ENCODE assay signal across 15 mouse cellular contexts in the genomic region with DNA sequence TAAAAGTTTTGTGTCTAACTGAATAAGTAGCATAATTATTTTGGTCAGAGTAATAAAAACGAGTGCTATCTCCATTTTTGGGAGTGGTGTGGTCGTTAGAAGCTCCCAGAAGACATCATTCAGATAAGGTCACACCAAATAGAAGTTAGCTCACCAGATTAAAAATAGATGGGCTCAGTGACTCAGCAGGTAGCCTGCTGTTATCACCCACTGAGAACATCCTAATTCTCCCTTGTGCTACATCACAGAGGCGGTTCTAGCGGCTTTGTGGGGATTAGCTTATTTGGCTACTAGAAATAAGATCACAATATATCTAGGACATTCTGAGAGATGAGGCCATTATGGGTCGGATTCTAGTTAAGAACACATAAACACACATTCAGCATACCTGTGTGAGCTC. TPM values are rescaled to one million over a fixed set of nuclear protein-coding genes. Genes with fewer than 3 reads are reported as not detected.
A peak's percentile ranks its signal among the peaks of the same experiment; 100 is the strongest.
DNase-seq lines count a peak whose midpoint lies in the region; ATAC-seq and TF ChIP-seq lines count a peak whose summit lies in the region.
"Had no signal": no experiment of that assay in that cellular context is flagged by ENCODE, and none has a peak within 500 bp of the region (broad histone marks: within the 10 kb centered on the region; RNA-seq: fewer than 3 reads in every experiment).

No protein-coding gene starts in this region.

- peak; percentile 12 for DNase-seq in heart, postnatal 0 days (ENCODE audit: low spot score)
- DNase-seq in G1E (ENCODE audit: low spot score) (peak; percentile 39), MN1 (ENCODE audit: low spot score) (no peak)
- peak; percentile 64 for DNase-seq in c-Kit-negative CD71-positive TER-119-positive erythroid progenitor cells, embryonic 14.5 days (ENCODE audit: low read depth, low spot score)
- no peak for DNase-seq in left cerebral cortex, adult 11 months (ENCODE audit: low spot score)
- DNase-seq: adrenal gland, postnatal 10 days; lung, postnatal 4 days; thymus, postnatal 4 days had no signal

- no peak for TF ChIP-seq EP300 in heart, postnatal 0 days (IDR thresholded peaks at IDR 0.05; ENCODE audit: low read depth)

- no peaks in the 10 kb centered on the region for H3K36me3 ChIP-seq in heart, postnatal 0 days (replicated peaks; ENCODE audit: control insufficient read depth, insufficient read depth, low read length)
- no peaks in the 10 kb centered on the region for H3K36me3 ChIP-seq in heart, embryonic 11.5 days (ENCODE audit: control insufficient read depth, insufficient read depth, low read length)
- H3K36me3 ChIP-seq in G1E (replicated peaks): no peaks in the 10 kb centered on the region
- no peaks in the 10 kb centered on the region for H3K36me3 ChIP-seq in liver, embryonic 15.5 days (replicated peaks)
- H3K36me3 ChIP-seq: kidney, embryonic 15.5 days; midbrain, embryonic 15.5 days; neural tube, embryonic 12.5 days had no signal

- no peak overlapping the region for H3K27ac ChIP-seq in heart, postnatal 0 days (ENCODE audit: low read depth)
- no peak overlapping the region for H3K27ac ChIP-seq in heart, embryonic 11.5 days (ENCODE audit: low read depth, low read length)
- H3K27ac ChIP-seq in liver, embryonic 15.5 days (replicated peaks): peak overlapping the region; percentile 78
- H3K27ac ChIP-seq: hindbrain, postnatal 0 days; kidney, embryonic 15.5 days; midbrain, embryonic 15.5 days; neural tube, embryonic 12.5 days had no signal

- H3K4me1 ChIP-seq in heart, postnatal 0 days (ENCODE audit: control insufficient read depth, insufficient read depth): no peaks in the 10 kb centered on the region
- H3K4me1 ChIP-seq in heart, embryonic 11.5 days (ENCODE audit: control insufficient read depth, insufficient read depth, low read length): no peaks in the 10 kb centered on the region; the same call in 1 of the 2 replicates
- H3K4me1 ChIP-seq in G1E (ENCODE audit: insufficient read depth, low read depth, low read length): peaks cover 60% of the 10 kb centered on the region
- H3K4me1 ChIP-seq in liver, embryonic 15.5 days (replicated peaks): peaks cover 64% of the 10 kb centered on the region
- H3K4me1 ChIP-seq: midbrain, embryonic 15.5 days; neural tube, embryonic 12.5 days had no signal

- no peaks in the 10 kb centered on the region for H3K9me3 ChIP-seq in heart, postnatal 0 days (replicated peaks; ENCODE audit: control insufficient read depth, low read length)
- H3K9me3 ChIP-seq in heart, embryonic 11.5 days (replicated peaks; ENCODE audit: control insufficient read depth, low read length): 0 out of 2 replicates have a peak, but pooled peaks cover 3% of the 10 kb centered on the region
- H3K9me3 ChIP-seq in G1E (replicated peaks): peaks cover 2% of the 10 kb centered on the region; the same call in 1 of the 2 replicates
- H3K9me3 ChIP-seq in liver, embryonic 15.5 days (replicated peaks): no peaks in the 10 kb centered on the region
- H3K9me3 ChIP-seq: kidney, embryonic 15.5 days; midbrain, embryonic 15.5 days; neural tube, embryonic 12.5 days had no signal

- no peak overlapping the region for H3K4me3 ChIP-seq in heart, postnatal 0 days (ENCODE audit: low read depth, low read length)
- no peak overlapping the region for H3K4me3 ChIP-seq in heart, embryonic 11.5 days (ENCODE audit: low read depth, low read length)
- H3K4me3 ChIP-seq in G1E (ENCODE audit: low read depth, low read length): no peak overlapping the region
- H3K4me3 ChIP-seq in liver, embryonic 15.5 days (replicated peaks): no peak overlapping the region
- H3K4me3 ChIP-seq: kidney, embryonic 15.5 days; midbrain, embryonic 15.5 days; neural tube, embryonic 12.5 days had no signal

- WGBS in heart, postnatal 0 days: 28% methylated on average over 5 of the region's 5 CpGs
- 32% methylated on average over 5 of the region's 5 CpGs for WGBS in heart, embryonic 11.5 days (ENCODE audit: insufficient replicate concordance)
- WGBS in liver, embryonic 15.5 days (ENCODE audit: insufficient replicate concordance): 14% methylated on average over 5 of the region's 5 CpGs

- TF ChIP-seq CTCF in heart, postnatal 0 days (IDR thresholded peaks at IDR 0.05; ENCODE audit: low read depth): no peak
- TF ChIP-seq CTCF in G1E (IDR thresholded peaks at IDR 0.05; ENCODE audit: low read depth, low read length): no peak

- no peaks in the 10 kb centered on the region for H3K27me3 ChIP-seq in heart, postnatal 0 days (ENCODE audit: control insufficient read depth, insufficient read depth, low read length)
- H3K27me3 ChIP-seq in heart, embryonic 11.5 days (ENCODE audit: control insufficient read depth, insufficient read depth, low read length): no peaks in the 10 kb centered on the region
- no peaks in the 10 kb centered on the region for H3K27me3 ChIP-seq in G1E (ENCODE audit: insufficient read depth, low read length)
- no peaks in the 10 kb centered on the region for H3K27me3 ChIP-seq in liver, embryonic 15.5 days
- H3K27me3 ChIP-seq: CH12.LX; kidney, embryonic 15.5 days; midbrain, embryonic 15.5 days; neural tube, embryonic 12.5 days had no signal

- H3K4me2 ChIP-seq in heart, postnatal 0 days (ENCODE audit: low read depth, low read length): no peak overlapping the region
- H3K4me2 ChIP-seq in heart, embryonic 11.5 days: no peak overlapping the region
- H3K4me2 ChIP-seq in liver, embryonic 15.5 days: peak overlapping the region; percentile 42
- H3K4me2 ChIP-seq: kidney, embryonic 15.5 days; midbrain, embryonic 15.5 days; neural tube, embryonic 12.5 days had no signal

- no peak overlapping the region for H3K9ac ChIP-seq in heart, postnatal 0 days (replicated peaks; ENCODE audit: low read depth, low read length)
- no peak overlapping the region for H3K9ac ChIP-seq in heart, embryonic 11.5 days (ENCODE audit: low read depth, low read length)
- H3K9ac ChIP-seq in liver, embryonic 15.5 days: peak overlapping the region; percentile 3; the same call in 1 of the 2 replicates
- H3K9ac ChIP-seq: kidney, embryonic 15.5 days; midbrain, embryonic 15.5 days; neural tube, embryonic 12.5 days had no signal

- ATAC-seq in heart, postnatal 0 days (ENCODE audit: insufficient read depth, low read depth): no peak
- no peak for ATAC-seq in heart, embryonic 11.5 days (replicated peaks; ENCODE audit: insufficient number of reproducible peaks, low FRiP score, low TSS enrichment)
- ATAC-seq in G1E (ENCODE audit: extremely low read depth, insufficient number of reproducible peaks, low FRiP score, poor library complexity, severe bottlenecking): peak; percentile 80
- ATAC-seq in liver, embryonic 15.5 days (ENCODE audit: insufficient read depth): peak; percentile 91
- ATAC-seq: hindbrain, postnatal 0 days; midbrain, embryonic 15.5 days had no signal

RNA-seq across cellular contexts. Expression of gene Ppm1b, which starts 30.3 kb away (rescaled TPM):
- total RNA-seq in heart, postnatal 0 days (2014; rRNA removed; ENCODE audit: low replicate concordance): 44.6 and 64.3 TPM in 2 replicates
- polyA plus RNA-seq in heart, postnatal 0 days (2015; fragmentation: Nextera tagmentation; extraction: Ambion mirVana): 46.7 and 49.2 TPM in 2 replicates
- polyA plus RNA-seq in heart, embryonic 11.5 days (2014; fragmentation: Nextera tagmentation; extraction: Ambion mirVana): 58.9 and 67.1 TPM in 2 replicates
- total RNA-seq in G1E (2014; fragmentation: Nextera tagmentation) (87.6 and 145 TPM in 2 replicates), G1E (2017) (75.5 and 99.2 TPM in 2 replicates)
- polyA plus RNA-seq in G1E (2012): 28.5 and 39.0 TPM in 2 replicates
- polyA plus RNA-seq in liver, embryonic 15.5 days (2015; fragmentation: Nextera tagmentation; extraction: Ambion mirVana): 52.7 and 58.7 TPM in 2 replicates

Comparison
In these comparisons a context has a peak if more than half of its experiments do, and no peak if none do; other contexts are left out.
1. ATAC-seq: peak in G1E (single experiment) and liver, embryonic 15.5 days (single experiment); none in heart, postnatal 0 days (single experiment) and heart, embryonic 11.5 days (single experiment).
2. DNase-seq: peak in heart, postnatal 0 days (single experiment), G1E (single experiment) and c-Kit-negative CD71-positive TER-119-positive erythroid progenitor cells, embryonic 14.5 days (single experiment); none in left cerebral cortex, adult 11 months (single experiment) and MN1 (single experiment).